Mouse (Mus musculus) midbrain, embryonic 15.5 days (tissue): ENCODE measurements around the gene Tsga10. TPM values are rescaled to one million over a fixed set of nuclear protein-coding genes. Genes with fewer than 3 reads are reported as not detected.
"Not testable (repeated sequence)": the region's sequence is repeated elsewhere in the genome, so short reads cannot be mapped to it uniquely, and the experiment has no call there.

Source experiments
- ATAC-seq: fragments of 200-750 bp; cut with Nextera tagmentation; replicated peaks from 2 replicates; pipeline ENCODE4 v1.8.0; 2017; ENCODE audit warnings: moderate TSS enrichment
- H3K27ac ChIP-seq: fragments of 300-500 bp; sonication (generic); 2 replicates; pipeline ENCODE4 v1.5.1; 2015; ENCODE audit warnings: mild to moderate bottlenecking, inconsistent platforms
- H3K27me3 ChIP-seq: fragments of 300-500 bp; sonication (generic); replicated peaks from 2 replicates; pipeline ENCODE4 v1.6.1; 2015; ENCODE audit warnings: inconsistent platforms
- H3K36me3 ChIP-seq: fragments of 300-500 bp; sonication (generic); replicated peaks from 2 replicates; pipeline ENCODE4 v1.6.1; 2015; ENCODE audit warnings: inconsistent platforms
- H3K4me1 ChIP-seq: fragments of 300-500 bp; sonication (generic); 2 replicates; pipeline ENCODE4 v1.6.1; 2015; ENCODE audit warnings: inconsistent platforms
- H3K4me2 ChIP-seq: fragments of 300-500 bp; sonication (generic); 2 replicates; pipeline ENCODE4 v1.6.1; 2015; ENCODE audit warnings: inconsistent platforms, mild to moderate bottlenecking, moderate library complexity
- H3K4me3 ChIP-seq: fragments of 300-500 bp; sonication (generic); 2 replicates; pipeline ENCODE4 v1.5.1; 2015; ENCODE audit warnings: mild to moderate bottlenecking, inconsistent platforms
- H3K9ac ChIP-seq: fragments of 300-500 bp; sonication (generic); 2 replicates; pipeline ENCODE4 v1.6.1; 2015; ENCODE audit warnings: mild to moderate bottlenecking, inconsistent platforms
- H3K9me3 ChIP-seq: fragments of 300-500 bp; sonication (generic); 2 replicates; pipeline ENCODE4 v1.6.1; 2016; ENCODE audit warnings: inconsistent platforms
- WGBS: fragments of 180-500 bp; shearing (Covaris S2); methylation state at CpG from one replicate; pipeline ENCODE4 v1.1.7; 2015; ENCODE audit warnings: mixed read lengths; 5-methylcytosine and 5-hydroxymethylcytosine counted together
- polyA plus RNA-seq: library from polyadenylated mRNA; unstranded; fragments of >200 nt; fragmentation: Nextera tagmentation; extraction: Ambion mirVana; gene quantifications from 2 replicates; pipeline ENCODE4 v1.2.1, GENCODE M21; 2015

The Tsga10 gene
- polyA plus RNA-seq, 1 experiment from 2014 or later, result 20.8 TPM

GRCm38 (mm10) chr1:37831681-37832080, 34.5 kb downstream of the Tsga10 start:
- H3K9me3 ChIP-seq, result no peaks in the 10 kb centered on the region
- no peak overlapping the region for H3K9ac ChIP-seq
- no peaks in the 10 kb centered on the region for H3K4me1 ChIP-seq
- no peak overlapping the region for H3K27ac ChIP-seq
- WGBS, result 76% methylated on average over 2 of the region's 2 CpGs
- H3K27me3 ChIP-seq, result no peaks in the 10 kb centered on the region
- H3K4me2 ChIP-seq, result no peak overlapping the region
- H3K4me3 ChIP-seq, result no peak overlapping the region
- ATAC-seq, result no peak
- peaks cover 15% of the 10 kb centered on the region for H3K36me3 ChIP-seq

GRCm38 (mm10) chr1:37802291-37802690, 63.9 kb downstream of the Tsga10 start:
- 65% methylated on average over 1 of the region's 1 CpGs for WGBS
- not testable (repeated sequence) for H3K4me2 ChIP-seq, H3K27ac ChIP-seq, H3K4me3 ChIP-seq, H3K4me1 ChIP-seq, H3K9ac ChIP-seq, H3K36me3 ChIP-seq, H3K9me3 ChIP-seq, H3K27me3 ChIP-seq, ATAC-seq

- no peaks in the 10 kb centered on the region for H3K27me3 ChIP-seq
- H3K27ac ChIP-seq, result no peak overlapping the region
- no peak overlapping the region for H3K4me2 ChIP-seq
- no peak overlapping the region for H3K9ac ChIP-seq
- ATAC-seq, result no peak
- H3K36me3 ChIP-seq, result no peaks in the 10 kb centered on the region
- H3K9me3 ChIP-seq, result no peaks in the 10 kb centered on the region
- H3K4me3 ChIP-seq, result no peak overlapping the region
- 89% methylated on average over 2 of the region's 2 CpGs for WGBS
- H3K4me1 ChIP-seq, result no peaks in the 10 kb centered on the region
These were observed 65.9 kb downstream of the Tsga10 start for GRCm38 (mm10) chr1:37800298-37800697.

GRCm38 (mm10) chr1:37799505-37799904, 66.7 kb downstream of the Tsga10 start:
- Histone ChIP-seq H3K9me3 (no peaks in the 10 kb centered on the region), H3K27me3 (no peaks in the 10 kb centered on the region), H3K4me1 (no peaks in the 10 kb centered on the region), H3K27ac (no peak overlapping the region), H3K4me2 (no peak overlapping the region), H3K4me3 (no peak overlapping the region), H3K9ac (no peak overlapping the region), H3K36me3 (no peaks in the 10 kb centered on the region)
- no peak for ATAC-seq
- 72% methylated on average over 3 of the region's 3 CpGs for WGBS

- Histone ChIP-seq H3K36me3 (no peaks in the 10 kb centered on the region), H3K4me2 (no peak overlapping the region), H3K4me3 (no peak overlapping the region), H3K9me3 (no peaks in the 10 kb centered on the region), H3K9ac (no peak overlapping the region), H3K4me1 (no peaks in the 10 kb centered on the region), H3K27ac (no peak overlapping the region), H3K27me3 (no peaks in the 10 kb centered on the region)
- ATAC-seq, result no peak
These were observed 106.8 kb downstream of the Tsga10 start for GRCm38 (mm10) chr1:37759407-37759806.

DNA sequence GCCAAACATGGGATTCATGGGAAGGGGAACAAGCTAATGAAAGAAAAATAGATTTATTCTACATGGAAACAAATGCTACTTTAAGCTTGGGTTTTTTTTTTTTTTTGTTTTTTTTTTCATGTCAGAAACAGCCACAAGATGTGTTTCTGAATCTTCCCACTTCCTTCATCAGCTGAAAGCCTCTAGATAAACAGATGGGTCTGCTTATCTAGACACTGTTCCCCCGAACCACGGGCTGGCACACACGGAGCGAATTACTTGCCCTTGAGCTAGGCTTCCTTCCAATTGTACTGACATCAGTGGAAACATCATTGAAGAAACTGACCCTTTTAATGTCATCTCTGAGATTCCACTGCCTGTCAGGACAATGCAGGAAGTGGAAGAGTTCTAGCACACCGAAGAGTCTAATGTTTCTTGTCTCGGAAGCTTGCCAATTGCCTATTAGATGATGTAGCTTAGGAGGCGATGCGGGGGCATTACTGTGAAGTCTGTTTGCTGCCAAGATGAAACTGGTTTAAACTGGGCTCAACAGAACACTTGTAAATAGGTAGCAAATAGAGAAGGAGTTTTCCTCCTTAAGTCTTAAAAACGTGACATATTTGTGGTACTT, 121.5 kb downstream of the Tsga10 start:
- Histone ChIP-seq H3K36me3 (no peaks in the 10 kb centered on the region), H3K9me3 (no peaks in the 10 kb centered on the region), H3K4me1 (peaks cover 10% of the 10 kb centered on the region), H3K27me3 (no peaks in the 10 kb centered on the region), H3K9ac (no peak overlapping the region), H3K4me3 (no peak overlapping the region), H3K27ac (no peak overlapping the region), H3K4me2 (no peak overlapping the region)
- WGBS, result 85% methylated on average over 9 of the region's 9 CpGs
- no peak for ATAC-seq

DNA sequence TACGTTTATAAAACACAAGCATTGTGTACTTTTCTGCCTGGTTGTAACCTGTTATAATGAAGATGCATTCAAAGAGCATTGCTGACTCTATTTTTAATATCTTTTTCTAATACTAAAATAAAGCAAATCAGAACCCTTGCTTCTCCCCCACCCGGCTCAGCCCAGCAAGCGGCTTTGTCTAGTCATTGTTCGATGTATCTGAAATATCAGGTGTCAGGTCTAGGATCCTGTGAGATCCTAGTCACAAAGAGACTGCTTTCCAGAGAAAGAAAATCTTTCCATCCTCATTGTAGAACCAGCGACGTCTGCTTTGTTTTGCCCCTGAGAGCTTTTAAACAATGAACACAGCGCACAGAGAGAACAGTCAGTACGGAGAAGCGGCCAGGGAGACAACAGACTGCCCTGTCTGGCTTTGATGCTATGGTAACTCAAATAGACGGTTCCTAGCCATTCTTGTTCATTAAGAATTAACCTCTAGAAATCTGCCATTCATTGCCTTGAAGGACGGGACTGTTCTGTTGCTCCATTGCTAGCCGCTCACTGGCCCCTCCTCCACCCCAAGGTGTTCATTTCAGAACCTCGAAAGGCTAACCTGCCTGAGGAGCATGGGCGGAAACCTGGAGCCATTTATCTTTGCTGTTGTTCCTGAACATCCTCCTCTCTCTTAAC, 123.5 kb downstream of the Tsga10 start:
- Histone ChIP-seq H3K4me1 (peaks cover 10% of the 10 kb centered on the region), H3K27ac (peak overlapping the region; percentile 49; the same call in 1 of the 2 replicates), H3K4me3 (no peak overlapping the region), H3K4me2 (peak overlapping the region; percentile 33), H3K9ac (no peak overlapping the region), H3K9me3 (no peaks in the 10 kb centered on the region), H3K36me3 (no peaks in the 10 kb centered on the region), H3K27me3 (no peaks in the 10 kb centered on the region)
- 26% methylated on average over 14 of the region's 14 CpGs for WGBS
- peak; percentile 75 for ATAC-seq

DNA sequence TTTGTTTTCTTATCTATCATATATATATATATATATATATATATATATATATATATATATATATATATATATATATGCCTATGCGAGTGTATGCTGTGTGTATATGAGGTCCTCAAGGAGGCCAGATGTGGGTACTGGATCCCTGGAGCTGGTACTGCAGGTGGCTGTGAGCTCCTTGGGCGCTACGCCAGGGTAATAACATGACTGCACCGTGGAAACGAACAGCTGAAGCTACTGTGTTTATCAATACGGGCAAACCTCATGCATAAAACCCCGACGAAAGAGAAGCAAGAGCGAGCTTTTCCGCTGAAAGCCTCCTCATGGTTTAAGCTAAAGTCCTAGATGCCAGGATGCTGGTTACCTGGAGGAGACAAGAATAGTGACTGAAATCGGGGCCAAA, 124.1 kb downstream of the Tsga10 start:
- Histone ChIP-seq H3K4me3 (no peak overlapping the region), H3K9me3 (no peaks in the 10 kb centered on the region), H3K27ac (no peak overlapping the region), H3K36me3 (no peaks in the 10 kb centered on the region), H3K9ac (no peak overlapping the region), H3K27me3 (no peaks in the 10 kb centered on the region), H3K4me1 (peaks cover 10% of the 10 kb centered on the region), H3K4me2 (no peak overlapping the region)
- 60% methylated on average over 11 of the region's 11 CpGs for WGBS
- ATAC-seq, result no peak; the same call in 1 of the 2 replicates

DNA sequence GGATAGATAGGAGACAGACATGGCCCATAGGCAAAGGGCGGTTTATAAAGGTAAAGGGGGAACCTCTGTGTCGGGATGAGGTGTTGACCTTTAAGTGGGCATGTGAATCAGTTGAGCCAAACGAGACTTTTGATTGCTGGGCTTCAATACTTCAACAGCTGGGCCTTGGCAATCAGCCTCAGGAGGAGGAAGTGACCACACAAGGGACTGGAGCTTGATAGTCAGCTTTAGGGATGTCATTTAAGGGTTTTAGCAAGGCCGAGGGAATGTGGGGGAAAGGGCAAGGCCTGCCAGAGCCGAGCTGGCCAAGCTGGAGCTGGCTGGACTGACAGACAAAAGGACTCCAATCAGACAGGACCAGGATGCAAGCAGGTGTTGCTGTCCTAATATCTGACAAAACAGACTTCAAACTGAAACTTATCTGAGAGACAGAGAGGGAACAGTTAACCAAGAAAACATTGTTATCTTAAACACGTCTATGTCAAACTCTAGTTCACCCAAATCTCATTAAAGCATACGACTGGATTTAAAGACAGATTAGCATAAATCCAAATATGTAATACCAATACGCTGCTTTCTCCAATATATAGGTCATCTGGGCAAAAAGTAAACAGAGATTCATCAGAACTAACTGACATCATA, 125.9 kb downstream of the Tsga10 start:
- Histone ChIP-seq H3K27me3 (no peaks in the 10 kb centered on the region), H3K36me3 (no peaks in the 10 kb centered on the region), H3K9ac (no peak overlapping the region), H3K27ac (no peak overlapping the region), H3K9me3 (no peaks in the 10 kb centered on the region), H3K4me2 (no peak overlapping the region), H3K4me3 (no peak overlapping the region), H3K4me1 (peaks cover 10% of the 10 kb centered on the region)
- WGBS, result 71% methylated on average over 8 of the region's 8 CpGs
- no peak for ATAC-seq

DNA sequence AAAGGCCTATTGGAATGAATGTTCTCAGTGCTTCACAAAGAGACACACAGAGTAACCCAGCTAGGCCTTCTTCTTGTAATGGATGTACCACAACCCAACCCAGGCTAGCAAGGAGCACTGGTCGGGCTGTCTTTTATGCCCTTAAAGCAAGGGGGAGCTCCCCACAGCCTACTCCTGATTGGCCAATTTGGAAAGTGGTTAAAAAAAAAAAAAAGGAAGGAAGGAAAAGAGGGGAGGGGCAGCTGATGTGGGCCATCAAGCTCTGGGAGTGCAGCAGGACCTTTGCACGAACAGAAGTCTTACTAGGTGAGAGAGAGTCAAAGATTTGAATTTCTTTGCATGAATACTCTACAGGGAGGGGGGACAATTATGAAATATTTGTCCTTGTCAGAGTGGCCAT, 127.3 kb downstream of the Tsga10 start:
- H3K27ac ChIP-seq, result no peak overlapping the region
- H3K4me3 ChIP-seq, result no peak overlapping the region
- no peak overlapping the region for H3K9ac ChIP-seq
- no peak for ATAC-seq
- H3K36me3 ChIP-seq, result no peaks in the 10 kb centered on the region
- peaks cover 10% of the 10 kb centered on the region for H3K4me1 ChIP-seq
- no peaks in the 10 kb centered on the region for H3K27me3 ChIP-seq
- WGBS, result 63% methylated on average over 2 of the region's 2 CpGs
- H3K9me3 ChIP-seq, result no peaks in the 10 kb centered on the region
- no peak overlapping the region for H3K4me2 ChIP-seq

- Histone ChIP-seq H3K9me3 (no peaks in the 10 kb centered on the region), H3K27me3 (no peaks in the 10 kb centered on the region), H3K4me1 (no peaks in the 10 kb centered on the region), H3K27ac (no peak overlapping the region), H3K4me3 (no peak overlapping the region), H3K9ac (no peak overlapping the region), H3K4me2 (no peak overlapping the region), H3K36me3 (no peaks in the 10 kb centered on the region)
- no peak for ATAC-seq
- WGBS, result 86% methylated on average over 4 of the region's 4 CpGs
These were observed 129.2 kb downstream of the Tsga10 start for GRCm38 (mm10) chr1:37737045-37737444.

GRCm38 (mm10) chr1:37735932-37736331, 130.3 kb downstream of the Tsga10 start:
- no peaks in the 10 kb centered on the region for H3K27me3 ChIP-seq
- H3K4me2 ChIP-seq, result no peak overlapping the region
- no peaks in the 10 kb centered on the region for H3K9me3 ChIP-seq
- no peaks in the 10 kb centered on the region for H3K4me1 ChIP-seq
- ATAC-seq, result no peak
- H3K36me3 ChIP-seq, result no peaks in the 10 kb centered on the region
- H3K4me3 ChIP-seq, result no peak overlapping the region
- no peak overlapping the region for H3K9ac ChIP-seq
- no peak overlapping the region for H3K27ac ChIP-seq
- 90% methylated on average over 5 of the region's 5 CpGs for WGBS

DNA sequence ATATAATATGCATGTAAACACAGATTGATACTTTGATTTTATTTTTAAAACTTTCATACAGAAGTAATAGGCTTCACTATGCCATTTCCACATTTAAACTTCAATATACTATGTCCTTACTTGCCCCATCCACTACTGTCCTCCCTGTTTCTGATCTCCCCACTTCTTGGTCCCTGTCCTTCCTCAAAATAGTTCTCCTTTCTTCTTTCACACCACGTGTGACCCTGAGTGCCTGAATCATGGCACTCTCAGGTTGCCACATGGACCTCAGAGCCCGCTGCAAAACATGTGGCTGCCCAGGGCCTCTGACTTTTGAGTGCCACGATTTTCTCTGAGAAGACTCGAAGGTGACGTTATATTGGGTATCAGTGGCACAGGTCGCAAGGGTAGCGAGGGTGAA, 131.4 kb downstream of the Tsga10 start:
- H3K27ac ChIP-seq, result no peak overlapping the region
- 73% methylated on average over 7 of the region's 7 CpGs for WGBS

More for the DNA sequence above, 131.4 kb downstream of the Tsga10 start:
- no peaks in the 10 kb centered on the region for H3K27me3 ChIP-seq
- H3K9me3 ChIP-seq, result no peaks in the 10 kb centered on the region
- no peak overlapping the region for H3K9ac ChIP-seq
- no peaks in the 10 kb centered on the region for H3K4me1 ChIP-seq
- H3K4me3 ChIP-seq, result no peak overlapping the region
- no peak overlapping the region for H3K4me2 ChIP-seq
- no peaks in the 10 kb centered on the region for H3K36me3 ChIP-seq
- ATAC-seq, result no peak
